Mouse (Mus musculus) midbrain, embryonic 14.5 days (tissue): ENCODE measurements around the gene Zcchc14. TPM values are rescaled to one million over a fixed set of nuclear protein-coding genes. Genes with fewer than 3 reads are reported as not detected.

Experiments
- ATAC-seq: fragments of 200-750 bp; cut with Nextera tagmentation; 2 replicates; pipeline ENCODE4 v1.8.0; 2017; ENCODE audit warnings: moderate number of reproducible peaks, moderate library complexity; ENCODE audit not compliant: low FRiP score, low TSS enrichment
- DNase-seq: peaks from one replicate; pipeline ENCODE4 v3.0.0-alpha.2; 2015
- H3K27ac ChIP-seq: fragments of 300-500 bp; sonication (generic); replicated peaks from 2 replicates; pipeline ENCODE4 v1.5.1; 2014; ENCODE audit warnings: mild to moderate bottlenecking, low read depth, low read length, moderate library complexity
- H3K27me3 ChIP-seq: fragments of 300-500 bp; sonication (generic); 2 replicates; pipeline ENCODE4 v1.6.1; 2014; ENCODE audit warnings: low read length, control low read depth, mixed read lengths; ENCODE audit not compliant: control insufficient read depth, insufficient read depth
- H3K36me3 ChIP-seq: fragments of 300-500 bp; sonication (generic); 2 replicates; pipeline ENCODE4 v1.6.1; 2014; ENCODE audit warnings: low read length, control low read depth; ENCODE audit not compliant: control insufficient read depth, insufficient read depth
- H3K4me1 ChIP-seq: fragments of 300-500 bp; sonication (generic); 2 replicates; pipeline ENCODE4 v1.6.1; 2014; ENCODE audit warnings: mild to moderate bottlenecking, antibody characterized with exemption, low read length, control low read depth; ENCODE audit not compliant: control insufficient read depth, insufficient read depth
- H3K4me2 ChIP-seq: fragments of 300-500 bp; sonication (generic); 2 replicates; pipeline ENCODE4 v1.6.1; 2014; ENCODE audit warnings: mild to moderate bottlenecking, low read length, moderate library complexity
- H3K4me3 ChIP-seq: fragments of 300-500 bp; sonication (generic); replicated peaks from 2 replicates; pipeline ENCODE4 v1.5.1; 2014; ENCODE audit warnings: low read depth, low read length
- H3K9ac ChIP-seq: fragments of 300-500 bp; sonication (generic); replicated peaks from 2 replicates; pipeline ENCODE4 v1.6.1; 2014; ENCODE audit warnings: mild to moderate bottlenecking, low read length, moderate library complexity
- H3K9me3 ChIP-seq: fragments of 300-500 bp; sonication (generic); 2 replicates; pipeline ENCODE4 v1.6.1; 2016; ENCODE audit warnings: low read length, control low read depth, mixed read lengths; ENCODE audit not compliant: control insufficient read depth
- WGBS: fragments of 180-500 bp; shearing (Covaris S2); extraction: QIAGEN DNeasy Blood & Tissue Kit; methylation state at CpG from one replicate; pipeline ENCODE4 v1.1.7; 2014; 5-methylcytosine and 5-hydroxymethylcytosine counted together
- polyA plus RNA-seq: library from polyadenylated mRNA; unstranded; fragments of >200 nt; fragmentation: Nextera tagmentation; extraction: Ambion mirVana; gene quantifications from 2 replicates; pipeline ENCODE4 v1.2.1, GENCODE M21; 2014

Zcchc14 gene
- polyA plus RNA-seq, 1 experiment from 2014 or later = 43.4 TPM

- Histone ChIP-seq H3K36me3 (peaks cover 33% of the 10 kb centered on the region), H3K4me3 (no peak overlapping the region), H3K4me2 (no peak overlapping the region), H3K9me3 (no peaks in the 10 kb centered on the region), H3K27me3 (no peaks in the 10 kb centered on the region), H3K9ac (no peak overlapping the region), H3K27ac (no peak overlapping the region), H3K4me1 (no peaks in the 10 kb centered on the region)
- ATAC-seq (no peak), DNase-seq (no peak)
- 88% methylated on average over 16 of the region's 16 CpGs for WGBS
These were observed 90.9 kb downstream of the Zcchc14 start for GRCm38 (mm10) chr8:121561636-121562345.

GRCm38 (mm10) chr8:121560432-121561100 lies 92.1 kb downstream of the Zcchc14 start:
- Histone ChIP-seq H3K4me1 (no peaks in the 10 kb centered on the region), H3K36me3 (peaks cover 31% of the 10 kb centered on the region), H3K9ac (no peak overlapping the region), H3K4me3 (no peak overlapping the region), H3K27me3 (no peaks in the 10 kb centered on the region), H3K4me2 (no peak overlapping the region), H3K27ac (no peak overlapping the region), H3K9me3 (no peaks in the 10 kb centered on the region)
- 92% methylated on average over 7 of the region's 7 CpGs for WGBS
- DNase-seq (no peak), ATAC-seq (no peak)

DNA sequence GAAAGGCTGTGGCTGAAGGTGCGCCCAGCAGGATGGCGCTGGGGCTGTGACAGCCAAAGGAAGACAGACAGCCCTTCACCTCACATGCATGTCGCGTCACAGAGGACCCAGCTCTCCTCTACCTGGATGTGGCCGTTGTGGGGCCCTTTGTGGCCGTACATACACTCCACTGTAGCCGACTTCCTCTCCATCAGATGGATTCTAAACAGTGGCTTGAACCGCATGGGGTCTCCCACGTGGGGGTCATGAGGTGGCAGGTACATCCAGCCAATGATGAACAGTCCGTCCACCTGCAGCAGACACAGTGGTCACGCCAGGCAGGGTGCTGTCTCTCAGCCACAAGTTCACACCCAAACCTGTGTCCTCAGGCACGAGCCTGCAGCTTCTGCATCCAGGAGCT lies 92.9 kb downstream of the Zcchc14 start:
- Histone ChIP-seq H3K4me2 (no peak overlapping the region), H3K27me3 (no peaks in the 10 kb centered on the region), H3K4me1 (no peaks in the 10 kb centered on the region), H3K9ac (no peak overlapping the region), H3K4me3 (no peak overlapping the region), H3K27ac (no peak overlapping the region), H3K9me3 (no peaks in the 10 kb centered on the region), H3K36me3 (peaks cover 38% of the 10 kb centered on the region)
- ATAC-seq = no peak
- no peak for DNase-seq
- 94% methylated on average over 12 of the region's 12 CpGs for WGBS

GRCm38 (mm10) chr8:121558538-121558937 lies 94.2 kb downstream of the Zcchc14 start:
- DNase-seq = no peak
- H3K4me1 ChIP-seq = no peaks in the 10 kb centered on the region
- H3K36me3 ChIP-seq = peaks cover 51% of the 10 kb centered on the region
- H3K27me3 ChIP-seq = no peaks in the 10 kb centered on the region
- no peak for ATAC-seq
- 93% methylated on average over 16 of the region's 16 CpGs for WGBS
- no peak overlapping the region for H3K9ac ChIP-seq
- no peak overlapping the region for H3K4me2 ChIP-seq
- H3K27ac ChIP-seq = no peak overlapping the region
- no peak overlapping the region for H3K4me3 ChIP-seq
- no peaks in the 10 kb centered on the region for H3K9me3 ChIP-seq

DNA sequence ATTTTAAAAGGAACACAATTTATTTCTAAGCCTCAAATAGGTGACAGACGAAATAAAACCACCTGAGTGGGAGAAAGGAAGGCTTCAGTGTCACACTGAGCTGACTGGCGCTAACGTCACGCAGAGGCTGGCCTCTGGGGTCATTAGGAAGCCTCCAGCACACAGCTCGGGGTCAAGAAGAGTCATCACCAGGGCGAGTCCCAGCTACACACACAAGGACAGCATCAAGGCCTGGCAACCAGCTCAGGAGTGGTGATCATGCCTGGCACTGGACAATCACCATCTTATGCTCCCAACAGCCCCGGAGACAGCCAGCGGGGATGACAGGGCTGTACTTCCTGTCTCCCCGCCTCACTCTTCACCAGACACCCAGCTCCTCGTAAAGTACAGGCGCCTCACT lies 95.0 kb downstream of the Zcchc14 start:
- Histone ChIP-seq H3K36me3 (peaks cover 59% of the 10 kb centered on the region), H3K9me3 (no peaks in the 10 kb centered on the region), H3K27ac (no peak overlapping the region), H3K27me3 (no peaks in the 10 kb centered on the region), H3K4me1 (no peaks in the 10 kb centered on the region), H3K4me3 (no peak overlapping the region), H3K4me2 (no peak overlapping the region), H3K9ac (no peak overlapping the region)
- ATAC-seq (no peak), DNase-seq (no peak)
- WGBS = 91% methylated on average over 11 of the region's 11 CpGs

DNA sequence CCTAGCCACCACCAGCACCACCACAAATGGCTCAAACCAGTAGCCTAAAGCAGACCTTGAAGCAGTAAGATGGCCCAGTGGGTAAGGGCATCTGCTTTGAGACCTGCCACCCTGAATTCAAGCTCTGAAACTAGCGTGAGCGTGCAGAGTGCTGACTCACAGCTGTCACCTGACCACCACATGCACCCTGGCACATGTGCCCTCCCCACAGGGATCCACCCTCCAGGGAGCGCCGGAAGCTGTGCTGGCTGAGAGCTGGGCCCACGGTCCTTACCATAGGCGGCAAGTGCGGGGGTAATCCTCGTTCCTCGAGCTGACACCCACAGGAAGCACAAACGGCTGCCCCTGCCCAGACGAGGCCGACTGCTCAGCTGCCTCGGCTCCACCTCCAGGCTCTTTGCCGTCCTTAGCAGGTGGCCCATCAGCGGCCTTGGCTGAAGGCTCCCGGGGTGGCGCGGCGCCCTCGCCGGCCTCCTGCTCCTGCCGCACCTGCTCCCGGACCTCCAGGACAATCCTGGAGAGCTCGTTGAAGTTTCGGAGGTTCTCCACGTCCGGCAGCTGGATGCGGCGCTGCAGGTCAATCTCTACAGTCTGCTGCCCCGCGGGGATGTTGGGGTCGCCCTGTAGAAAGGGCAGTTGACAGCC lies 98.7 kb downstream of the Zcchc14 start:
- Histone ChIP-seq H3K4me1 (no peaks in the 10 kb centered on the region), H3K9ac (no peak overlapping the region), H3K4me2 (no peak overlapping the region), H3K27ac (no peak overlapping the region), H3K36me3 (peaks cover 77% of the 10 kb centered on the region), H3K9me3 (no peaks in the 10 kb centered on the region), H3K27me3 (no peaks in the 10 kb centered on the region), H3K4me3 (no peak overlapping the region)
- no peak for DNase-seq
- WGBS = 94% methylated on average over 32 of the region's 32 CpGs
- ATAC-seq = no peak

GRCm38 (mm10) chr8:121552506-121552905 lies 100.2 kb downstream of the Zcchc14 start:
- H3K27ac ChIP-seq = no peak overlapping the region
- no peak overlapping the region for H3K9ac ChIP-seq
- H3K36me3 ChIP-seq = peaks cover 64% of the 10 kb centered on the region
- no peak for DNase-seq
- 91% methylated on average over 9 of the region's 9 CpGs for WGBS
- no peak for ATAC-seq
- H3K9me3 ChIP-seq = no peaks in the 10 kb centered on the region
- no peak overlapping the region for H3K4me3 ChIP-seq
- H3K27me3 ChIP-seq = no peaks in the 10 kb centered on the region
- H3K4me2 ChIP-seq = no peak overlapping the region
- no peaks in the 10 kb centered on the region for H3K4me1 ChIP-seq

GRCm38 (mm10) chr8:121551065-121551985 lies 101.4 kb downstream of the Zcchc14 start:
- Histone ChIP-seq H3K4me3 (no peak overlapping the region), H3K27me3 (no peaks in the 10 kb centered on the region), H3K4me1 (no peaks in the 10 kb centered on the region), H3K27ac (no peak overlapping the region), H3K9ac (no peak overlapping the region), H3K4me2 (no peak overlapping the region), H3K9me3 (no peaks in the 10 kb centered on the region), H3K36me3 (peaks cover 64% of the 10 kb centered on the region)
- 59% methylated on average over 24 of the region's 24 CpGs for WGBS
- ATAC-seq (no peak), DNase-seq (no peak)
